Mouse (Mus musculus): ENCODE data around the gene Gtf3c4. TPM values are rescaled to one million over a fixed set of nuclear protein-coding genes. Genes with fewer than 3 reads are reported as not detected.

The Gtf3c4 gene
- polyA plus RNA-seq, 1 experiment, result 4.7 TPM

DNA sequence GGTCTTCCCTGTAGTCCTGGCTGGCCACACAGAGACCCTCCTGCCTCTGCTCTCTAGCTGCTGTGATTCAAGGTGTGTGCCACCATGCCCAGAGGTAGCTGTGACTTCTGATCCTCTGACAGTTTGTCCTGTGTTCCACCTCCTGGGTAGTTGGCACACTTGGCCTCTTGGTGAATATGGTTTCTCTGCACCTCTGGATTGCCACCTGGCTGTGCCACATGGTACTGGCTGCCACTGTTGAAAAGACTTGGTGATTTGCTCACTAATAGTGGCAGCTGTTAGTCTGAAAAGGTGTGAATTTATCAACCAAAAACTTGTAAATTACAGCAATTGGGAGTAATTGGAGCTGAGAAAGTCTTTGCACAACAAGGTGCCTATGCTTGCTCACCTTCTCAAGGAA, 23.7 kb upstream of the Gtf3c4 start:
- Histone ChIP-seq H3K27ac (ENCODE audit: insufficient read depth, low read depth, low read length) (no peak overlapping the region), H3K36me3 (ENCODE audit: control insufficient read depth, insufficient read depth, low read length) (peaks cover 18% of the 10 kb centered on the region), H3K4me1 (ENCODE audit: control insufficient read depth, insufficient read depth, insufficient read length, low read length) (no peaks in the 10 kb centered on the region; the same call in 1 of the 2 replicates), H3K27me3 (ENCODE audit: control insufficient read depth, insufficient read depth, low read length) (no peaks in the 10 kb centered on the region), H3K4me3 (ENCODE audit: low read depth, low read length) (no peak overlapping the region)
- TF ChIP-seq CTCF (IDR thresholded peaks at IDR 0.05; ENCODE audit: extremely low read depth, insufficient read length, insufficient replicate concordance, low read depth, low read length), result no peak
- TF ChIP-seq POLR2A (IDR thresholded peaks at IDR 0.05; ENCODE audit: low read depth, low read length), result no peak

DNA sequence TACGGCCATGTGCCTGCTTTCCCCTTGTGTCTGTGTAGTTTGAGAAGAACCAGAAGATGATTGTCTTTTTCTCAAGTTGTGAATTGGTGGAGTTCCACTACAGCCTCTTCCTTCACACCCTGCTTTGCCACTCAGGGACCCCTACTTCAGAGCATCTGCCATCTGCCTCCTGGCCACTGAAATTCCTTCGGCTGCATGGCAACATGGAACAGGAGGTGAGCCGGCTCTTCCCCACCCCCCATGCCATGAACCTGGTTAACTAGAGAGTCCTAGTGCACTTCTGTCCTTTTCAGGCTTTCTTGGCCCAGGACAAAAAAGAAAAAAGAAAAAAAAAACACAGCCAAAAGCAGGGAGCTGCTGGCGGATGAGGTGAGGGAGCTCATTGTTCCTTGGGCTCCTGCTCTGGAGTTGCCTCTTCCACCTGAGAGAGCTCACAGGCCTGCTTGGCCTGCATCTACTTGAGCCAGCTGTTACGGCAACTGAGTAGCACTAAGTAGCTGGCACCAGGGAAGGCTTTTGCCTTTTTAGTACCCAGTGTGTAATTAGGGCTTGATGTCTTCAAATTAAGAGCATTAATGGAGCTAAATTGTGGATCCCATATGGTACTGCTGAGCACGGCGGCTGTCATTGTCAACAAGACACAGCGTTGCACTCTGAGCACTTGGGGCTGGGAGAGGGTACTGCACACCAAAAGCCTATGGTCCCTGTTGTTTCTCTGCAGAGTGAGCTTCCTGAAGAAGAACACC, 20.7 kb upstream of the Gtf3c4 start:
- Histone ChIP-seq H3K4me1 (ENCODE audit: control insufficient read depth, insufficient read depth, insufficient read length, low read length) (no peaks in the 10 kb centered on the region; the same call in 1 of the 2 replicates), H3K27me3 (ENCODE audit: control insufficient read depth, insufficient read depth, low read length) (no peaks in the 10 kb centered on the region), H3K36me3 (ENCODE audit: control insufficient read depth, insufficient read depth, low read length) (peaks cover 16% of the 10 kb centered on the region), H3K4me3 (ENCODE audit: low read depth, low read length) (no peak overlapping the region), H3K27ac (ENCODE audit: insufficient read depth, low read depth, low read length) (no peak overlapping the region)
- TF ChIP-seq POLR2A (IDR thresholded peaks at IDR 0.05; ENCODE audit: low read depth, low read length), result no peak
- no peak for TF ChIP-seq CTCF (IDR thresholded peaks at IDR 0.05; ENCODE audit: extremely low read depth, insufficient read length, insufficient replicate concordance, low read depth, low read length)
- WGBS, result 96% methylated on average over 8 of the region's 8 CpGs

DNA sequence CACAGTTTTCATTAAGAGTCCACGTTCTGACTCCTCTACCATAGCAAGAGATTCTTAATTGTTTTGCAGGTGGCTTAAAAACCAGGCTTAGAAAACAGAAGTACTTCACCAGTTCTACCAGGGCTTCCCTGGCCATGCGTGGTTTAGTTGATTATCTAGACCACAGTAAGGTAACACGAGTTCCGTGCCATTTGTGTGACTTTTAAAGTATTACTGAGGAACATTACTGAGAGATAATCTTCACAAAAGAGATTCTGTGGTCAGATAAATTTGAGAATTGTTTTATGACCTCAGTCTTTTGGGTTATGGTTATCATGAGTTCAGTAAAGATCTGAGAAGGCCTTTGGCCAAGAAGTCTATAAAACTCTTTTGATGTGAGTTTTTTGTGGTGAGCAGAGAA, 19.1 kb upstream of the Gtf3c4 start:
- peaks cover 16% of the 10 kb centered on the region for H3K36me3 ChIP-seq (ENCODE audit: control insufficient read depth, insufficient read depth, low read length)
- H3K4me1 ChIP-seq (ENCODE audit: control insufficient read depth, insufficient read depth, insufficient read length, low read length), result no peaks in the 10 kb centered on the region; the same call in 1 of the 2 replicates
- H3K27me3 ChIP-seq (ENCODE audit: control insufficient read depth, insufficient read depth, low read length), result no peaks in the 10 kb centered on the region
- no peak for TF ChIP-seq POLR2A (IDR thresholded peaks at IDR 0.05; ENCODE audit: low read depth, low read length)
- TF ChIP-seq CTCF (IDR thresholded peaks at IDR 0.05; ENCODE audit: extremely low read depth, insufficient read length, insufficient replicate concordance, low read depth, low read length), result no peak
- no peak overlapping the region for H3K4me3 ChIP-seq (ENCODE audit: low read depth, low read length)
- 47% methylated on average over 4 of the region's 4 CpGs for WGBS
- H3K27ac ChIP-seq (ENCODE audit: insufficient read depth, low read depth, low read length), result no peak overlapping the region

DNA sequence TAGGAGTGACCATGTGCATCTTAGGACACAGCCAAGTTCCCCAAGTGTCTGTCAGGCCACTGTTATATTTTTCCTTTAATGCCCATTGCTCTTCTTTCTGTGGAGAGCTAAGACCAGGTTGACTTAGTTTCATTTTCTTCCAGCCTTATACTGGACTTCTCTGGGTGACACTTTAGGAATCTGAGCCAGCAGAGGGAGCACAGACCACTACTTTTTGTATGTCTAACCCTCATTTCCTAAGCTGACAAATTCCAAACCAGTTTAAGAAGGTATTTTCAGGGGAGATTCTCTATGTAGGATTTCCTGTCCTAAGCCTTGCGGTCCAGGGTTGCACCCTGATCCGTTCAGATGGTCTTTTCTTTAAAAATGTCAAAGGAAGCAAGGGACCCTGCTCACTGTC, 15.6 kb upstream of the Gtf3c4 start:
- TF ChIP-seq CTCF (IDR thresholded peaks at IDR 0.05; ENCODE audit: extremely low read depth, insufficient read length, insufficient replicate concordance, low read depth, low read length), result no peak
- no peak for TF ChIP-seq POLR2A (IDR thresholded peaks at IDR 0.05; ENCODE audit: low read depth, low read length)
- WGBS, result 92% methylated on average over 2 of the region's 2 CpGs
- Histone ChIP-seq H3K4me3 (ENCODE audit: low read depth, low read length) (no peak overlapping the region), H3K36me3 (ENCODE audit: control insufficient read depth, insufficient read depth, low read length) (peaks cover 14% of the 10 kb centered on the region), H3K27me3 (ENCODE audit: control insufficient read depth, insufficient read depth, low read length) (no peaks in the 10 kb centered on the region), H3K4me1 (ENCODE audit: control insufficient read depth, insufficient read depth, insufficient read length, low read length) (no peaks in the 10 kb centered on the region; the same call in 1 of the 2 replicates), H3K27ac (ENCODE audit: insufficient read depth, low read depth, low read length) (no peak overlapping the region)

DNA sequence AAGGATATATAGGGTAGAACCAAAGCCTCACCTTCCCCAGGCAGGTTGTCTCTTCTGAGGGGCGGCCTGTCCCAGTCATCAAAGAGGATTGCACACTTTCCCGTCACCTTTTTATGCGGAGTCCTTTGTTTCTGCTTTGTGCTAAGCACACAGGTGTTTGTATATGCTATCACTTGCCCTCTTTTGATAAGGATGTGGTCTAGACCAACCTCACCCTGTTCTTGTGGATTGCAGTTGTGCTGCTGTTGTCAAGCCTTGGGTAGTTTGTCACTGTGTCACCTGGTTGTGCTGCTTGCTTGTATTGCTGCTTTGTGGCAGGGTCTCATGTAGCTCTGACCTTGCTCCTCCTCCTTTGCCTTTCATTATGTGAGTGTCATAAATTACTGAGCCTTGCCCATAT, 12.4 kb upstream of the Gtf3c4 start:
- Histone ChIP-seq H3K4me3 (ENCODE audit: low read depth, low read length) (no peak overlapping the region), H3K36me3 (ENCODE audit: control insufficient read depth, insufficient read depth, low read length) (peaks cover 16% of the 10 kb centered on the region), H3K4me1 (ENCODE audit: control insufficient read depth, insufficient read depth, insufficient read length, low read length) (no peaks in the 10 kb centered on the region), H3K27me3 (ENCODE audit: control insufficient read depth, insufficient read depth, low read length) (no peaks in the 10 kb centered on the region), H3K27ac (ENCODE audit: insufficient read depth, low read depth, low read length) (no peak overlapping the region)
- TF ChIP-seq CTCF (IDR thresholded peaks at IDR 0.05; ENCODE audit: extremely low read depth, insufficient read length, insufficient replicate concordance, low read depth, low read length) (no peak), POLR2A (IDR thresholded peaks at IDR 0.05; ENCODE audit: low read depth, low read length) (no peak)
- 64% methylated on average over 3 of the region's 3 CpGs for WGBS

DNA sequence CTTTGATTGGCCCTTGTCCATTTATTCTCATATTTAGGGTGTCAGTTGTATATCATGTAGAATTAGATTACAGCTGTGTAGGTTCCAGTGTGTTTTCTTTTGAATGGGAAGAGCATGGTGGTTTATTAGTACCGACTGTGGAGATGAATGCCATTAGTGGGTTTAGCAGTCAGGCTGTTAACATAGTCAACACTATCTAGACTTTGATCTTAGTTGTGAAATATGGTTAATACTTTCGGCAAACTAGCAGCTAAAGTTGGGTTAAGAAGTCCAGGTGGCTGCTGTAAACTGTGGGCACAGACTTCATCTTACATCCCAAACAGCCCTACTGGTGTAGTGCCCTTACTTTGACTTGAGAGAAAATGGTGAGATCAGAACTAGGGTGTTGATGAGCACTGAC, 8.7 kb upstream of the Gtf3c4 start:
- peaks cover 25% of the 10 kb centered on the region for H3K36me3 ChIP-seq (ENCODE audit: control insufficient read depth, insufficient read depth, low read length)
- TF ChIP-seq POLR2A (IDR thresholded peaks at IDR 0.05; ENCODE audit: low read depth, low read length), result no peak
- TF ChIP-seq CTCF (IDR thresholded peaks at IDR 0.05; ENCODE audit: extremely low read depth, insufficient read length, insufficient replicate concordance, low read depth, low read length), result no peak
- H3K4me1 ChIP-seq (ENCODE audit: control insufficient read depth, insufficient read depth, insufficient read length, low read length), result no peaks in the 10 kb centered on the region
- WGBS, result 60% methylated on average over 2 of the region's 2 CpGs
- H3K27me3 ChIP-seq (ENCODE audit: control insufficient read depth, insufficient read depth, low read length), result no peaks in the 10 kb centered on the region
- no peak overlapping the region for H3K4me3 ChIP-seq (ENCODE audit: low read depth, low read length)
- no peak overlapping the region for H3K27ac ChIP-seq (ENCODE audit: insufficient read depth, low read depth, low read length)

DNA sequence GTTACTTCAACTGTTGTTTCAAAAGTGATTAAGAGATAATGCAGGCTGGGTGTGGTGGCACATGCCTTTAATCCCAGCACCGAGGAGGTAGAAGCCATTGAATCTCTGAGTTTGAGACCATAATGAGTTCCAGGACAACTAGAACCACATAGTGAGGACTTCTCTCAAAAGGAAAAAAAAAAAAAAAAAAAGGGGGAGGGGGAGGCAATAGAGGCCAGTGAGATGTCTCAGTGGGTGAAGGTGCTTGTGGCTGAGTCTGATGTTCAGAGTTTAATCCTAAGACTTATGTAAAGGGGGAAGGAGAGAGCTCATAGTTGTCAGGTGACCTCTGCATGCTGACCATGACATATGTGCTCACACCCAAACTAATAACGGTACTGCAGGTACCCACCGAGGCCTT, 1.9 kb upstream of the Gtf3c4 start:
- TF ChIP-seq CTCF (IDR thresholded peaks at IDR 0.05; ENCODE audit: extremely low read depth, insufficient read length, insufficient replicate concordance, low read depth, low read length) (no peak), POLR2A (IDR thresholded peaks at IDR 0.05; ENCODE audit: low read depth, low read length) (no peak)
- no peak overlapping the region for H3K4me3 ChIP-seq (ENCODE audit: low read depth, low read length)

More for the DNA sequence above, 1.9 kb upstream of the Gtf3c4 start:
- H3K27ac ChIP-seq (ENCODE audit: insufficient read depth, low read depth, low read length), result no peak overlapping the region
- peaks cover 2% of the 10 kb centered on the region for H3K4me1 ChIP-seq (ENCODE audit: control insufficient read depth, insufficient read depth, insufficient read length, low read length)
- WGBS, result 27% methylated on average over 3 of the region's 3 CpGs
- no peaks in the 10 kb centered on the region for H3K27me3 ChIP-seq (ENCODE audit: control insufficient read depth, insufficient read depth, low read length)
- H3K36me3 ChIP-seq (ENCODE audit: control insufficient read depth, insufficient read depth, low read length), result peaks cover 13% of the 10 kb centered on the region
